Mouse (Mus musculus) CH12.LX (cell line): Measurements from ENCODE around the gene Oas3. TPM values are rescaled to one million over a fixed set of nuclear protein-coding genes. Genes with fewer than 3 reads are reported as not detected.

Experiments used
- DNase-seq: peaks from one replicate; pipeline ENCODE4 v3.0.0-alpha.2; 2013; ENCODE audit errors: extremely low read depth
- H3K27ac ChIP-seq: 2 replicates; pipeline ENCODE4 v1.5.1; 2012; ENCODE audit warnings: low read depth, mild to moderate bottlenecking, control low read depth, moderate library complexity; ENCODE audit not compliant: insufficient read depth
- H3K27me3 ChIP-seq: replicated peaks from 2 replicates; pipeline ENCODE3; 2012; ENCODE audit warnings: inconsistent platforms
- H3K36me3 ChIP-seq, 2 experiments: replicated peaks in 1 of 2; 2 replicates each; pipeline versions ENCODE3 to v1.6.1; 2012; ENCODE audit warnings: inconsistent platforms in 1 of 2, low read length in 1 of 2, mild to moderate bottlenecking in 1 of 2, mixed read lengths in 1 of 2, moderate library complexity in 1 of 2; ENCODE audit not compliant: control insufficient read depth in 1 of 2, insufficient read depth in 1 of 2
- H3K4me1 ChIP-seq, 2 experiments: 2 replicates each; pipeline ENCODE4 v1.6.1; 2012; ENCODE audit warnings: inconsistent platforms in 1 of 2, moderate library complexity in 1 of 2; ENCODE audit not compliant: insufficient read depth in 2 of 2, control insufficient read depth in 1 of 2
- H3K4me2 ChIP-seq: 2 replicates; pipeline ENCODE4 v1.6.1; 2012; ENCODE audit warnings: low read depth, mild to moderate bottlenecking, control low read depth; ENCODE audit not compliant: poor library complexity, insufficient read depth, severe bottlenecking
- H3K4me3 ChIP-seq, 3 experiments: fragments of 150-350 bp in 1 of 3; sonication (generic) in 1 of 3; replicated peaks in 1 of 3; 2 replicates each; pipeline versions ENCODE3 to v1.5.1; 2011 to 2012; ENCODE audit warnings: low read depth in 2 of 3, low read length in 2 of 3, mild to moderate bottlenecking in 2 of 3, moderate library complexity in 2 of 3, control low read depth in 1 of 3, improper control_type of control experiment in 1 of 3, inconsistent platforms in 1 of 3, mixed read lengths in 1 of 3; ENCODE audit not compliant: poor library complexity in 1 of 3
- H3K79me2 ChIP-seq: replicated peaks from 2 replicates; pipeline ENCODE4 v1.6.1; 2012; ENCODE audit warnings: mild to moderate bottlenecking, moderate library complexity; ENCODE audit not compliant: control insufficient read depth, poor library complexity, insufficient read depth, severe bottlenecking; ENCODE audit errors: extremely low read depth
- H3K9ac ChIP-seq: 2 replicates; pipeline ENCODE4 v1.6.1; 2012; ENCODE audit warnings: low read depth, mild to moderate bottlenecking, control low read depth, moderate library complexity; ENCODE audit not compliant: insufficient read depth
- H3K9me3 ChIP-seq: replicated peaks from 2 replicates; pipeline ENCODE3; 2012; ENCODE audit warnings: low read length, inconsistent platforms, mixed read lengths
- CHD2 ChIP-seq: IDR thresholded peaks from 2 replicates; pipeline ENCODE4 v1.6.1; 2011; ENCODE audit warnings: low read length, improper control_type of control experiment
- CTCF ChIP-seq, 2 experiments: IDR thresholded peaks in 1 of 2; conservative IDR thresholded peaks in 1 of 2; 2 replicates each; pipeline ENCODE4 v1.5.1; 2011 to 2012; ENCODE audit warnings: low read depth in 2 of 2, low read length in 2 of 2, improper control_type of control experiment in 1 of 2, inconsistent platforms in 1 of 2, mild to moderate bottlenecking in 1 of 2, moderate library complexity in 1 of 2
- E2F4 ChIP-seq: IDR thresholded peaks from 2 replicates; pipeline ENCODE4 v1.6.1; 2011; ENCODE audit warnings: low read depth, low read length, improper control_type of control experiment; ENCODE audit not compliant: insufficient replicate concordance
- ETS1 ChIP-seq: conservative IDR thresholded peaks from 2 replicates; pipeline ENCODE4 v1.6.1; 2012; ENCODE audit warnings: low read depth, mild to moderate bottlenecking, inconsistent platforms, low read length, improper control_type of control experiment, moderate library complexity
- HCFC1 ChIP-seq: IDR thresholded peaks from 2 replicates; pipeline ENCODE4 v1.6.1; 2012; ENCODE audit warnings: low read depth, mild to moderate bottlenecking, inconsistent platforms, low read length, improper control_type of control experiment
- IRF4 ChIP-seq: IDR thresholded peaks from 2 replicates; pipeline ENCODE4 v1.6.1; 2014; ENCODE audit warnings: low read depth, mild to moderate bottlenecking, inconsistent platforms, low read length, improper control_type of control experiment
- JUN ChIP-seq: IDR thresholded peaks from 2 replicates; pipeline ENCODE4 v1.6.1; 2011; ENCODE audit warnings: low read depth, mild to moderate bottlenecking, low read length, improper control_type of control experiment, moderate library complexity; ENCODE audit not compliant: insufficient read depth
- KAT2A ChIP-seq: IDR thresholded peaks from 2 replicates; pipeline ENCODE4 v1.6.1; 2012; ENCODE audit warnings: low read length, improper control_type of control experiment, inconsistent platforms; ENCODE audit not compliant: insufficient replicate concordance
- MAZ ChIP-seq: IDR thresholded peaks from 2 replicates; pipeline ENCODE4 v1.6.1; 2012; ENCODE audit warnings: low read depth, mild to moderate bottlenecking, inconsistent platforms, low read length, improper control_type of control experiment, moderate library complexity
- MXI1 ChIP-seq: IDR thresholded peaks from 2 replicates; pipeline ENCODE4 v1.6.1; 2011; ENCODE audit warnings: mild to moderate bottlenecking, low read depth, low read length, improper control_type of control experiment
- PAX5 ChIP-seq: IDR thresholded peaks from 2 replicates; pipeline ENCODE4 v1.6.1; 2012; ENCODE audit warnings: low read length, inconsistent platforms, mixed read lengths
- RAD21 ChIP-seq: IDR thresholded peaks from 2 replicates; pipeline ENCODE4 v1.6.1; 2011; ENCODE audit warnings: low read depth, mild to moderate bottlenecking, low read length, improper control_type of control experiment, moderate library complexity
- SIN3A ChIP-seq: IDR thresholded peaks from 2 replicates; pipeline ENCODE4 v1.6.1; 2012; ENCODE audit warnings: low read length, improper control_type of control experiment, inconsistent platforms
- SMC3 ChIP-seq: IDR thresholded peaks from 2 replicates; pipeline ENCODE4 v1.6.1; 2011; ENCODE audit warnings: low read depth, low read length, improper control_type of control experiment
- ZKSCAN1 ChIP-seq: IDR thresholded peaks from 2 replicates; pipeline ENCODE4 v1.6.1; 2012; ENCODE audit warnings: low read depth, inconsistent platforms, low read length, improper control_type of control experiment, borderline replicate concordance
- ZNF384 ChIP-seq: IDR thresholded peaks from 2 replicates; pipeline ENCODE4 v1.6.1; 2012; ENCODE audit warnings: low read depth, low read length, improper control_type of control experiment, inconsistent platforms
- dilution Hi-C: fragments of 300-500 bp; cut with MboI; formaldehyde crosslinking; loops from 2 replicates; pipeline ENCODE4 v1.14.3; 2020; ENCODE audit warnings: low sequenced_read_pairs; ENCODE audit not compliant: extremely low pct_unique_long_range_greater_than_20kb, extremely low pct_ligation_motif_present
- in situ Hi-C: fragments of 300-500 bp; cut with MboI; formaldehyde crosslinking; loops from 3 replicates; pipeline ENCODE4 v1.14.3; 2019; ENCODE audit warnings: low sequenced_read_pairs, low pct_ligation_motif_present, low pct_unique_long_range_greater_than_20kb, mixed read lengths
- polyA plus RNA-seq: library from polyadenylated mRNA; unstranded; fragments of >175 nt; gene quantifications from 2 replicates; pipeline ENCODE4 v1.2.1, GENCODE M21; 2012; ENCODE audit warnings: low read depth; ENCODE audit not compliant: insufficient read length
- total RNA-seq, 2 experiments: library from RNA; depleted of rRNA; stranded (reverse); fragments of 300-350 nt in 1 of 2; fragments of >200 nt in 1 of 2; gene quantifications; 2 replicates each; pipeline ENCODE4 v1.2.3; 2012 to 2014

Gene Oas3
- total and polyA plus RNA-seq, 3 experiments, result 0.30 TPM; not detected in 2

GRCm38 (mm10) chr5:120815949-120816348 lies 38.5 kb upstream of the Oas3 start:
- peaks cover 3 to 55% of the 10 kb centered on the region in 2 experiments for H3K36me3 ChIP-seq
- no peaks in the 10 kb centered on the region for H3K79me2 ChIP-seq
- peaks cover 2% of the 10 kb centered on the region for H3K9me3 ChIP-seq
- no peaks in the 10 kb centered on the region for H3K27me3 ChIP-seq
- in situ Hi-C loops, result no loop called here
- no peak overlapping the region for H3K4me3 ChIP-seq
- TF ChIP-seq RAD21 (peak; percentile 14), MAZ (no peak), HCFC1 (no peak), IRF4 (no peak), MXI1 (no peak), ZKSCAN1 (no peak), CTCF (conservative IDR thresholded peaks at IDR 0.05 in 1 of 2, IDR thresholded peaks at IDR 0.05 in 1 of 2; ENCODE audit: low read depth in 2 of 2, low read length in 2 of 2) (peak; percentile 68 to 76), SMC3 (peak; percentile 28; the same call in 1 of the 2 replicates), CHD2 (no peak), PAX5 (no peak), ZNF384 (no peak), JUN (no peak)
- TF ChIP-seq, all 38 proteins: peak for 3
- H3K27ac ChIP-seq, result no peak overlapping the region
- dilution Hi-C loops, result no loop called here
- DNase-seq, result peak; percentile 61
- peaks cover 0 to 40% of the 10 kb centered on the region in 2 experiments; a peak in 2 of 4 replicates for H3K4me1 ChIP-seq
- H3K9ac ChIP-seq, result no peak overlapping the region
- no peak overlapping the region for H3K4me2 ChIP-seq

- TF ChIP-seq KAT2A (no peak), SIN3A (0 out of 2 replicates have a peak, but pooled peaks have one; percentile 16), ETS1 (no peak), E2F4 (no peak)
- Histone ChIP-seq H3K9me3 (no peaks in the 10 kb centered on the region), H3K27ac (no peak overlapping the region), H3K9ac (peak overlapping the region; percentile 54; the same call in 1 of the 2 replicates), H3K4me2 (peak overlapping the region; percentile 68; the same call in 1 of the 2 replicates), H3K4me3 (peak overlapping the region; percentile 65 to 86 (median 75)), H3K4me1 (peaks cover 0 to 30% of the 10 kb centered on the region in 2 experiments; a peak in 2 of 4 replicates), H3K36me3 (peaks cover 3 to 39% of the 10 kb centered on the region in 2 experiments), H3K27me3 (no peaks in the 10 kb centered on the region), H3K79me2 (no peaks in the 10 kb centered on the region)
- in situ Hi-C loops, result no loop called here
- dilution Hi-C loops, result no loop called here
- DNase-seq, result no peak
These were observed 35.6 kb upstream of the Oas3 start for GRCm38 (mm10) chr5:120813023-120813422.
